Mouse (Mus musculus): Measurements from ENCODE around the gene Sugct. TPM values are rescaled to one million over a fixed set of nuclear protein-coding genes. Genes with fewer than 3 reads are reported as not detected.

The Sugct gene
- polyA plus RNA-seq, 1 experiment: not detected

GRCm38 (mm10) chr13:17584804-17585203, 110.5 kb downstream of the Sugct start:
- Histone ChIP-seq H3K27ac (ENCODE audit: control insufficient read depth, insufficient read depth, low read depth, low read length, poor library complexity) (no peak overlapping the region), H3K4me3 (replicated peaks; ENCODE audit: control insufficient read depth, low read depth, low read length) (no peak overlapping the region), H3K4me1 (ENCODE audit: control insufficient read depth, insufficient read depth, low read length) (no peaks in the 10 kb centered on the region; the same call in 1 of the 2 replicates)
- TF ChIP-seq CTCF (IDR thresholded peaks at IDR 0.05; ENCODE audit: control insufficient read depth, insufficient read depth, low read length) (peak; percentile 41; the same call in 1 of the 2 replicates), POLR2A (IDR thresholded peaks at IDR 0.05; ENCODE audit: borderline replicate concordance, control insufficient read depth, low read depth, low read length) (no peak)

GRCm38 (mm10) chr13:17581684-17582083, 113.7 kb downstream of the Sugct start:
- TF ChIP-seq POLR2A (IDR thresholded peaks at IDR 0.05; ENCODE audit: borderline replicate concordance, control insufficient read depth, low read depth, low read length) (no peak), CTCF (IDR thresholded peaks at IDR 0.05; ENCODE audit: control insufficient read depth, insufficient read depth, low read length) (no peak)
- Histone ChIP-seq H3K4me3 (replicated peaks; ENCODE audit: control insufficient read depth, low read depth, low read length) (no peak overlapping the region), H3K4me1 (ENCODE audit: control insufficient read depth, insufficient read depth, low read length) (no peaks in the 10 kb centered on the region; the same call in 1 of the 2 replicates), H3K27ac (ENCODE audit: control insufficient read depth, insufficient read depth, low read depth, low read length, poor library complexity) (no peak overlapping the region)
- WGBS: 17% methylated on average over 2 of the region's 2 CpGs

- Histone ChIP-seq H3K4me3 (replicated peaks; ENCODE audit: control insufficient read depth, low read depth, low read length) (no peak overlapping the region), H3K27ac (ENCODE audit: control insufficient read depth, insufficient read depth, low read depth, low read length, poor library complexity) (no peak overlapping the region), H3K4me1 (ENCODE audit: control insufficient read depth, insufficient read depth, low read length) (no peaks in the 10 kb centered on the region)
- TF ChIP-seq POLR2A (IDR thresholded peaks at IDR 0.05; ENCODE audit: borderline replicate concordance, control insufficient read depth, low read depth, low read length) (no peak), CTCF (IDR thresholded peaks at IDR 0.05; ENCODE audit: control insufficient read depth, insufficient read depth, low read length) (no peak)
- WGBS: 70% methylated on average over 3 of the region's 3 CpGs
These were observed 136.0 kb downstream of the Sugct start for GRCm38 (mm10) chr13:17559357-17559756.

GRCm38 (mm10) chr13:17536341-17536740, 159.0 kb downstream of the Sugct start:
- no peak overlapping the region for H3K4me3 ChIP-seq (replicated peaks; ENCODE audit: control insufficient read depth, low read depth, low read length)
- H3K4me1 ChIP-seq (ENCODE audit: control insufficient read depth, insufficient read depth, low read length): no peaks in the 10 kb centered on the region
- no peak overlapping the region for H3K27ac ChIP-seq (ENCODE audit: control insufficient read depth, insufficient read depth, low read depth, low read length, poor library complexity)
- 12% methylated on average over 1 of the region's 1 CpGs for WGBS
- TF ChIP-seq CTCF (IDR thresholded peaks at IDR 0.05; ENCODE audit: control insufficient read depth, insufficient read depth, low read length) (no peak), POLR2A (IDR thresholded peaks at IDR 0.05; ENCODE audit: borderline replicate concordance, control insufficient read depth, low read depth, low read length) (no peak)

GRCm38 (mm10) chr13:17534871-17535270, 160.5 kb downstream of the Sugct start:
- no peak overlapping the region for H3K4me3 ChIP-seq (replicated peaks; ENCODE audit: control insufficient read depth, low read depth, low read length)
- no peak overlapping the region for H3K27ac ChIP-seq (ENCODE audit: control insufficient read depth, insufficient read depth, low read depth, low read length, poor library complexity)
- TF ChIP-seq POLR2A (IDR thresholded peaks at IDR 0.05; ENCODE audit: borderline replicate concordance, control insufficient read depth, low read depth, low read length) (no peak), CTCF (IDR thresholded peaks at IDR 0.05; ENCODE audit: control insufficient read depth, insufficient read depth, low read length) (no peak)
- H3K4me1 ChIP-seq (ENCODE audit: control insufficient read depth, insufficient read depth, low read length): no peaks in the 10 kb centered on the region
- 39% methylated on average over 4 of the region's 4 CpGs for WGBS

- no peak overlapping the region for H3K4me3 ChIP-seq (replicated peaks; ENCODE audit: control insufficient read depth, low read depth, low read length)
- 14% methylated on average over 4 of the region's 4 CpGs for WGBS
- no peak for TF ChIP-seq CTCF (IDR thresholded peaks at IDR 0.05; ENCODE audit: control insufficient read depth, insufficient read depth, low read length)
- TF ChIP-seq POLR2A (IDR thresholded peaks at IDR 0.05; ENCODE audit: borderline replicate concordance, control insufficient read depth, low read depth, low read length): no peak
- no peak overlapping the region for H3K27ac ChIP-seq (ENCODE audit: control insufficient read depth, insufficient read depth, low read depth, low read length, poor library complexity)
- H3K4me1 ChIP-seq (ENCODE audit: control insufficient read depth, insufficient read depth, low read length): no peaks in the 10 kb centered on the region
These were observed 160.9 kb downstream of the Sugct start for GRCm38 (mm10) chr13:17534469-17534868.

- Histone ChIP-seq H3K4me1 (ENCODE audit: control insufficient read depth, insufficient read depth, low read length) (no peaks in the 10 kb centered on the region), H3K27ac (ENCODE audit: control insufficient read depth, insufficient read depth, low read depth, low read length, poor library complexity) (no peak overlapping the region), H3K4me3 (replicated peaks; ENCODE audit: control insufficient read depth, low read depth, low read length) (no peak overlapping the region)
- WGBS: 75% methylated on average over 4 of the region's 4 CpGs
- TF ChIP-seq CTCF (IDR thresholded peaks at IDR 0.05; ENCODE audit: control insufficient read depth, insufficient read depth, low read length) (no peak), POLR2A (IDR thresholded peaks at IDR 0.05; ENCODE audit: borderline replicate concordance, control insufficient read depth, low read depth, low read length) (no peak)
These were observed 184.1 kb downstream of the Sugct start for GRCm38 (mm10) chr13:17511184-17511778.

GRCm38 (mm10) chr13:17494936-17495335, 200.4 kb downstream of the Sugct start:
- Histone ChIP-seq H3K4me1 (ENCODE audit: control insufficient read depth, insufficient read depth, low read length) (no peaks in the 10 kb centered on the region), H3K4me3 (replicated peaks; ENCODE audit: control insufficient read depth, low read depth, low read length) (no peak overlapping the region), H3K27ac (ENCODE audit: control insufficient read depth, insufficient read depth, low read depth, low read length, poor library complexity) (no peak overlapping the region)
- 56% methylated on average over 1 of the region's 1 CpGs for WGBS
- TF ChIP-seq POLR2A (IDR thresholded peaks at IDR 0.05; ENCODE audit: borderline replicate concordance, control insufficient read depth, low read depth, low read length): no peak
- TF ChIP-seq CTCF (IDR thresholded peaks at IDR 0.05; ENCODE audit: control insufficient read depth, insufficient read depth, low read length): no peak
